Mouse (Mus musculus) hindbrain, postnatal 0 days (tissue): Measurements from ENCODE around the gene Sox9. TPM values are rescaled to one million over a fixed set of nuclear protein-coding genes. Genes with fewer than 3 reads are reported as not detected.

Experiments used
- ATAC-seq: fragments of 200-750 bp; cut with Nextera tagmentation; 2 replicates; pipeline ENCODE4 v1.8.0; 2017; ENCODE audit warnings: mild to moderate bottlenecking, moderate TSS enrichment, moderate library complexity
- DNase-seq: peaks from one replicate; pipeline ENCODE4 v3.0.0-alpha.2; 2015; ENCODE audit warnings: low spot score
- H3K27ac ChIP-seq: fragments of 300-500 bp; sonication (generic); 2 replicates; pipeline ENCODE4 v1.5.1; 2014; ENCODE audit warnings: mild to moderate bottlenecking
- H3K27me3 ChIP-seq: fragments of 300-500 bp; sonication (generic); 2 replicates; pipeline ENCODE4 v1.6.1; 2014; ENCODE audit warnings: low read length, mixed read lengths; ENCODE audit not compliant: insufficient read depth
- H3K36me3 ChIP-seq: fragments of 300-500 bp; sonication (generic); 2 replicates; pipeline ENCODE4 v1.6.1; 2014; ENCODE audit warnings: low read length, mixed read lengths; ENCODE audit not compliant: insufficient read depth
- H3K4me1 ChIP-seq: fragments of 300-500 bp; sonication (generic); 2 replicates; pipeline ENCODE4 v1.6.1; 2014; ENCODE audit warnings: antibody characterized with exemption, low read length, mixed read lengths; ENCODE audit not compliant: insufficient read depth
- H3K4me2 ChIP-seq: fragments of 300-500 bp; sonication (generic); 2 replicates; pipeline ENCODE4 v1.6.1; 2014; ENCODE audit warnings: low read depth, mild to moderate bottlenecking, low read length, moderate library complexity, mixed read lengths
- H3K4me3 ChIP-seq: fragments of 300-500 bp; sonication (generic); 2 replicates; pipeline ENCODE4 v1.5.1; 2014; ENCODE audit warnings: low read length
- H3K9ac ChIP-seq: fragments of 300-500 bp; sonication (generic); replicated peaks from 2 replicates; pipeline ENCODE4 v1.6.1; 2014; ENCODE audit warnings: mild to moderate bottlenecking, low read length, moderate library complexity, mixed read lengths
- H3K9me3 ChIP-seq: fragments of 300-500 bp; sonication (generic); 2 replicates; pipeline ENCODE4 v1.6.1; 2016; ENCODE audit warnings: low read length, mixed read lengths
- CTCF ChIP-seq: IDR thresholded peaks from 2 replicates; pipeline ENCODE4 v1.5.1; 2016; ENCODE audit warnings: antibody characterized with exemption, control low read depth, low read depth
- WGBS: fragments of 180-500 bp; shearing (Covaris S2); extraction: QIAGEN DNeasy Blood & Tissue Kit; methylation state at CpG from one replicate; pipeline ENCODE4 v1.1.7; 2014; 5-methylcytosine and 5-hydroxymethylcytosine counted together
- polyA plus RNA-seq: library from polyadenylated mRNA; unstranded; fragments of >200 nt; fragmentation: Nextera tagmentation; extraction: Ambion mirVana; gene quantifications from 2 replicates; pipeline ENCODE4 v1.2.1, GENCODE M21; 2015
- total RNA-seq: library from RNA; depleted of rRNA; stranded (reverse); fragments of >200 nt; gene quantifications from 2 replicates; pipeline ENCODE4 v1.2.3, GENCODE M21; 2014

The Sox9 gene
- total and polyA plus RNA-seq, 2 experiments from 2014 or later: 11.7 to 45.5 TPM

DNA sequence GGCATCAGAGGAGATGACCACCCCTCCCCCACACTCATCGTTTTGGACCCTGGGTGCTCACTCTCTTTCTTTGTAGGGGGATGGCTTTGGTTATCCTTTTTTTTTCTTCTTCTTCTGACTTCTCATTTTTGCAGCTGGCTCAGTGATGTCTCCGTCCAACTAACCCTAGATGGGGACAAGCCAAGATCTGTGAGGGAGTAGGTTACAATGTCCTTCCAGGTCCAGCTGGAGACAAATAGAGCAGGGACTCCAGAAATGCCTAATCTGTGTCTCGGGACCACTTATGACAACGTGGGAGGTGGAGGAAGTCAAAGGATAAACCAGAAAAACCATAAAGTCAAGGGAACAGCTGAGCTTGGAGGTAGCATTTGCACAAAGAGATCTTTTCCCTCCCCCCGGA lies 14.4 kb downstream of the Sox9 start:
- 88% methylated on average over 5 of the region's 5 CpGs for WGBS
- ATAC-seq: no peak
- Histone ChIP-seq H3K4me3 (no peak overlapping the region), H3K27ac (no peak overlapping the region), H3K36me3 (no peaks in the 10 kb centered on the region), H3K4me1 (peaks cover 11% of the 10 kb centered on the region), H3K4me2 (no peak overlapping the region), H3K9me3 (no peaks in the 10 kb centered on the region), H3K9ac (no peak overlapping the region), H3K27me3 (no peaks in the 10 kb centered on the region)
- no peak for TF ChIP-seq CTCF
- no peak for DNase-seq

DNA sequence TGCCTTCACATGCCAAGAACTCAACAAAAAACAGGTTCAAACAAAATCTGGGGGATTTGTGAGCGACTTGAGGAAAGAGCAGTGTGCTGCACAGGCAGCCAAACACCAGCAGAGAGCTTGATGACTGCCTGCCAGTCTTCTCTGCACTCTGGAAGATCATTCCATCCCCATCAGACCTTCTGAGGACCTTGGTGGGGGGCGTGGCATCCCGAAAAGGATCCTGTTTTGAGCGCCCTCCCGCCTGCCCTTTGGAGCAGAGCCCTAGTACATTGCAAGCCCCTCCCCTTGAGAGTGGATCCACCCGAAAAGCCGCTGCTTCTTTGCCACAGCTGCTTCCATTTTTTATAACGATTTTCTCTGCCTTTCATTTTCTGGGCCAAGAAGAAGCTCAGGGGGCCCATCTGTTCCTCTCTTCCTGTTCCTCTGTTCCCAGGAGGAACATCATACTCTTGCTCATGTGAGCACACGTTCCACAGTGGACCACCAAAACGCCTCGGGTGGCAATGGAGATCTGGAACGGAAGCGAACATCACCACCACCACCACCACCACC lies 16.9 kb downstream of the Sox9 start:
- no peaks in the 10 kb centered on the region for H3K9me3 ChIP-seq
- peak; percentile 62 for DNase-seq
- H3K9ac ChIP-seq: no peak overlapping the region
- no peaks in the 10 kb centered on the region for H3K27me3 ChIP-seq
- 0 out of 2 replicates have a peak overlapping the region, but pooled peaks have one; percentile 45 for H3K27ac ChIP-seq
- peak overlapping the region; percentile 27 for H3K4me2 ChIP-seq
- ATAC-seq: peak; percentile 61; the same call in 1 of the 2 replicates
- H3K36me3 ChIP-seq: no peaks in the 10 kb centered on the region
- H3K4me3 ChIP-seq: no peak overlapping the region
- TF ChIP-seq CTCF: no peak
- peaks cover 11% of the 10 kb centered on the region for H3K4me1 ChIP-seq
- 36% methylated on average over 13 of the region's 13 CpGs for WGBS

DNA sequence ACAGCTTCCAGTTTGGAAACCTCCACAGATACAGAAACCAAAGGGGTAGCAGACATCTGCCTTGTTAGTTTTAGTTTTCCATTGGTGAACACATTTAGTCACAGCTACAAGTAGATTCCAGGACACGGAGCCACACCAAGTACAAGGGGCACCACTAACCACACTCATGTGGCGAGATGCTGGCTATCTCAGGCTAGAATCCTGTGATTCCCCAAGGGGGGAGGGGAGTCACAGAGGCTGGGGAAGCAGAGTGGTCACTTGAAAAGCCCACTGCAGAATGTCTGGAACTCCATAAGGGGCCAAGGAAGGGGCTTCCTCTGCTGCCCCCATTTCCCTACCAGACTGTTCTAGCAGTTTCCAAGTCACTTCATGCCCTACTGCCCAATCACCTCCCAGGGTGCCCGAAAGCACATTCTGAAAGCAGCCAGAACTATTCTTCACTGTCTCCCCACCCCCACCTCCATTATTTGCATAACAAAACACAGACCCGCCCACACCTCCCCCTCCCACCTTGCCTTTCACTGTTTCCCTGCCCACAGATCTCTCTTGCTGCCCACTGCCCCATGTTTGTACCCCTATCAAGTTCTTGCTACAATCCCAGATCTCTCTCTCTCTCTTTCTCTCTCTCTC lies 19.3 kb downstream of the Sox9 start:
- Histone ChIP-seq H3K36me3 (no peaks in the 10 kb centered on the region), H3K4me2 (no peak overlapping the region), H3K4me3 (no peak overlapping the region), H3K27me3 (no peaks in the 10 kb centered on the region), H3K9me3 (no peaks in the 10 kb centered on the region), H3K27ac (no peak overlapping the region), H3K4me1 (peaks cover 11% of the 10 kb centered on the region), H3K9ac (no peak overlapping the region)
- TF ChIP-seq CTCF: no peak
- 27% methylated on average over 4 of the region's 4 CpGs for WGBS
- DNase-seq (peak; percentile 47), ATAC-seq (peak; percentile 47; the same call in 1 of the 2 replicates)

DNA sequence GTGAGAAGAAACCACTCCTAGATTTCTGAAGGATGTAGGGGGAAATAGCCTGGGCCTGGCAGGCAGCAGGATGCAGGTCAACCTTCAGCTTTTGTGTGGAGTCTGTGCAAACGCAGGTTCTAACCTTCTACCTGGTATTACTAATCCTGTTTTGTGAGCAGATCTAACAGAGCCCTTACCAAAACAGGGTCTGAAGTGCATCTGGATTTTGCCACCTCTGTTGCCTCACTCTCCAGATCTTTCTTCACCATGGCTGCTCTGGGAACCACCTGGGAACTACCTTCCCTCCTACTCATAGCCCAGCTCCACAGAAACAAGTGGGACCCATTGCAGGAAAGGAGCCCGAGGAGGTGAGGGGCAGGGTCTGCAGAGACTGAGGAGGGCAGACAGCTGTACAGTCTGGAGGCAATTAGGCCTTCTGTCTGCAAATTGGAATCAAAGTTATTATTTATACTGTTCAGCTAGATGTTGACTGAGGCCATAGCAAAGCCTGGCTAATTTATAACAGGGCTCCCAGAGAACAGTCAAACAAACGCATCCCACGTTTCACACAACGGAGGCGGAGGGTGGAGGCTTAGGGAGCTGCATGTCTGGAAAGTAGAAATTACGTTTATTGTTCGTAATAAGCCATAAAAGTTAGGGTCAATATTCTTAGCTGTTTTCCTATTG lies 25.9 kb downstream of the Sox9 start:
- Histone ChIP-seq H3K9me3 (no peaks in the 10 kb centered on the region), H3K27me3 (no peaks in the 10 kb centered on the region), H3K9ac (no peak overlapping the region), H3K4me2 (no peak overlapping the region), H3K4me3 (no peak overlapping the region), H3K27ac (no peak overlapping the region), H3K36me3 (no peaks in the 10 kb centered on the region), H3K4me1 (peaks cover 10% of the 10 kb centered on the region; the same call in 1 of the 2 replicates)
- ATAC-seq (no peak), DNase-seq (no peak)
- no peak for TF ChIP-seq CTCF
- WGBS: 79% methylated on average over 8 of the region's 8 CpGs

DNA sequence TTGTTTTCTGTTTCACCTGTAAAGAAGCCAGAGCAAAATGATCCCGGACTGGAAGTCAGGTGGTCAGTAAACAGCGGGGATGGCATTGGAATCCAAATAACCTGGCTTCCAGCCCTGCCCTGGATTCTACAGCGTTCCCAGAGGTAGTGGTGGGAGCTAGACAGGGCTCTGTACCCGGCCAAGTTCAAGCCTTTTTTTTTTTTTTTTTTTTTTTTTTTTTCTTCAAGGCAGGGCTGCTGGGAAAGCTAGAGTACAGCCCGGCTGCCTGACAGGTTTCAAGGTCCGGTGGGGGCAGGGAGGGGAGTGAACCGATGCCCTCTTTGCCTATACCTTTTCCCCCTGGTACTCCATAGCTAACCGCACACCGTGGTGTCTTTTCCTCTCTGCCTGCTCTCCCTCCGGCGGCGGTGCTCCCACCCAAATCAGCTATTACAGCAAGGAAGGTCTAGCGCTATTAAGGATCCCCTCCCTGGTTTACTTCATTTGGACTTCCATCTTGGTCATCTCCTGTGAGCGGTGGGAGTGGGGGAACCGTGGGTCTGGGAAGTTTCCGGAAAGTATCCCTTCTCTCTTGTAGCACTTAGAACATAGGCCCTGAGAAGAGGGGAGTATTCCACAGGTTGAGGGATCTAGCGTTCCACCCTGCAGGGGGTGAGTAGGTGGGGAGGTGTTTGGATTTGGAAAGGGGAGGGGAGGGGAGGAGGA lies 28.6 kb downstream of the Sox9 start:
- 1% methylated on average over 17 of the region's 17 CpGs for WGBS
- Histone ChIP-seq H3K9me3 (no peaks in the 10 kb centered on the region), H3K27ac (peak overlapping the region; percentile 77), H3K27me3 (no peaks in the 10 kb centered on the region), H3K4me2 (peak overlapping the region; percentile 54), H3K4me1 (peaks cover 10% of the 10 kb centered on the region; the same call in 1 of the 2 replicates), H3K4me3 (peak overlapping the region; percentile 16; the same call in 1 of the 2 replicates), H3K36me3 (no peaks in the 10 kb centered on the region), H3K9ac (no peak overlapping the region)
- DNase-seq (peak; percentile 54), ATAC-seq (peak; percentile 55)
- TF ChIP-seq CTCF: no peak

DNA sequence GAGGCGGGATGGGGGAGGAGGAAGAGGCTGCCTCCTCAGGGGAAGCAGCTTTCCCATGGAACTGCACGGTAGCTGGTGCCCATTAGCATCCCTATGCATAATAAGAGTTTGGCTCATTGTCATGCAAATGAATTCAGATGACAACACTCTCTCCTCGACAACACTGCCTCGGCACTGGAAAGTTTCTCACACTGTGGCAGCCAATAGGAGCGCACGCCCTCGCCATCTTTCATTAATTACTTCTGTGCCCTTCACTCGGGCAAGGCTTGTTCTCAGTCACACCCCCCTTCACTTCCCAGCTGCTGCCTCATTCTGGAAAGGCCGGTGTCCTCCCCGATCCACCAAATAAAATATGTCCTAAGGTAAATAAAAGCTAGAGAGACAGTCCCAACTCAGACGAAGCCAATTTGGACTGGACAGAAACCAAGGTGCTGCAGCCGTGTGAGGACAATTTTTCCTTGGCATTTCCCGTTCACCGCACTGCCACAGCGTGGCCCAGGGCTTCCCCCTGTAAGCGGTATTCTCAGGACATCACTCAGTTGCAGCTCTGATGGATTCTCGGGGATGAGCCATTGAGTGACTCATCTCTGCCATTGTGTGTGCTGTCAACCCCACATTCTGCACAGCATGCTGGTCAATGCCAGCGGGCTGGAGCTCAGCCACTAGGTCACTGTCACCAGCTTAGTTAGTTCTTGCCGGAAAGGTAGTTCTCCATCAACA lies 29.3 kb downstream of the Sox9 start:
- peak; percentile 95 for ATAC-seq
- H3K9ac ChIP-seq: no peak overlapping the region
- no peak; the same call in none of the 2 replicates for TF ChIP-seq CTCF

More for the DNA sequence above, 29.3 kb downstream of the Sox9 start:
- 3% methylated on average over 18 of the region's 19 CpGs for WGBS
- H3K4me3 ChIP-seq: peak overlapping the region; percentile 16; the same call in 1 of the 2 replicates
- peak; percentile 87 for DNase-seq
- no peaks in the 10 kb centered on the region for H3K9me3 ChIP-seq
- H3K4me1 ChIP-seq: peaks cover 10% of the 10 kb centered on the region; the same call in 1 of the 2 replicates
- H3K4me2 ChIP-seq: peak overlapping the region; percentile 54
- H3K36me3 ChIP-seq: no peaks in the 10 kb centered on the region
- H3K27me3 ChIP-seq: no peaks in the 10 kb centered on the region
- H3K27ac ChIP-seq: peak overlapping the region; percentile 77; the same call in 1 of the 2 replicates
